Mouse (Mus musculus) gastrocnemius, postnatal 10 days (tissue): Measurements from ENCODE around the gene Smg5. TPM values are rescaled to one million over a fixed set of nuclear protein-coding genes. Genes with fewer than 3 reads are reported as not detected.
"Not testable (repeated sequence)": the region's sequence is repeated elsewhere in the genome, so short reads cannot be mapped to it uniquely, and the experiment has no call there.

ENCODE experiments used
- DNase-seq: peaks from one replicate; pipeline ENCODE4 v3.0.0; 2021; ENCODE audit warnings: mixed read lengths
- long read RNA-seq, 2 experiments: library from polyadenylated mRNA; stranded (forward); transcript quantifications; one replicate each; pipeline ENCODE4 v2.0.0; 2021
- total RNA-seq, 2 experiments: library from RNA; stranded (reverse); gene quantifications; 2 replicates each; pipeline ENCODE4 v1.2.3; 2021

Gene Smg5
- total RNA-seq, result 10 to 100 TPM; 31.1 to 43.9 TPM
- long read RNA-seq, experiment 1, full-length matches to known transcripts, result 12 of 19 reads
- long read RNA-seq, experiment 1, partial matches to known transcripts, result 2 of 19 reads
- long read RNA-seq, experiment 1, other reads (novel, unspliced or antisense), result 5 of 19 reads
- long read RNA-seq, experiment 2, full-length matches to known transcripts, result 4 of 8 reads
- long read RNA-seq, experiment 2, partial matches to known transcripts, result 3 of 8 reads
- long read RNA-seq, experiment 2, other reads (novel, unspliced or antisense), result 1 of 8 reads

GRCm38 (mm10) chr3:88336058-88337013 lies at the start of gene Smg5, which contains the start of gene Tmem79:
Gene Smg5 (plus strand): TSS chr3:88336260.
Gene Tmem79 (minus strand): TSS chr3:88336148.
- DNase-seq, result peak; percentile 95

GRCm38 (mm10) chr3:88287110-88287509 lies 49.0 kb upstream of the Smg5 start, which contains the start of gene Gm38392:
Gene Gm38392 (minus strand): TSS chr3:88287210.
- no peak for DNase-seq

- DNase-seq, result not testable (repeated sequence)
Measured at GRCm38 (mm10) chr3:88288133-88288713, 47.8 kb upstream of the Smg5 start.

- DNase-seq, result peak; percentile 14
Measured at GRCm38 (mm10) chr3:88291970-88292369, 44.1 kb upstream of the Smg5 start.

- DNase-seq, result not testable (repeated sequence)
Measured at GRCm38 (mm10) chr3:88295272-88295671, 40.8 kb upstream of the Smg5 start.

- no peak for DNase-seq
Measured at GRCm38 (mm10) chr3:88296110-88296560, 39.9 kb upstream of the Smg5 start.

GRCm38 (mm10) chr3:88296561-88297318 lies 39.3 kb upstream of the Smg5 start, which contains the start of the genes Tsacc and Cct3:
Gene Tsacc (minus strand): TSS chr3:88296999.
Gene Cct3 (plus strand): TSS chr3:88297116.
- peak; percentile 94 for DNase-seq

GRCm38 (mm10) chr3:88297321-88297851 lies 38.7 kb upstream of the Smg5 start:
- DNase-seq, result no peak

GRCm38 (mm10) chr3:88299172-88299571 lies 36.9 kb upstream of the Smg5 start:
- DNase-seq, result no peak

GRCm38 (mm10) chr3:88324951-88325405 lies 11.1 kb upstream of the Smg5 start, which contains the start of gene Glmp:
Gene Glmp (plus strand): TSS chr3:88325023.
- peak; percentile 60 for DNase-seq

GRCm38 (mm10) chr3:88328956-88329355 lies 7.1 kb upstream of the Smg5 start:
- no peak for DNase-seq

- DNase-seq, result peak; percentile 47
Measured at GRCm38 (mm10) chr3:88331282-88331681, 4.8 kb upstream of the Smg5 start.

- DNase-seq, result no peak
Measured at GRCm38 (mm10) chr3:88334029-88334658, 1.9 kb upstream of the Smg5 start.

GRCm38 (mm10) chr3:88334902-88335435 lies 1.1 kb upstream of the Smg5 start:
- DNase-seq, result no peak

GRCm38 (mm10) chr3:88335436-88336053 lies 515 bp upstream of the Smg5 start:
- DNase-seq, result no peak

- DNase-seq, result no peak
Measured at GRCm38 (mm10) chr3:88337367-88338020, 1.4 kb downstream of the Smg5 start.

GRCm38 (mm10) chr3:88338316-88338715 lies 2.3 kb downstream of the Smg5 start:
- DNase-seq, result no peak

- no peak for DNase-seq
Measured at GRCm38 (mm10) chr3:88339006-88339405, 2.9 kb downstream of the Smg5 start.

GRCm38 (mm10) chr3:88350732-88351131 lies 14.7 kb downstream of the Smg5 start:
- no peak for DNase-seq
